Mouse (Mus musculus): ENCODE measurements around the gene Sst.

GRCm38 (mm10) chr16:23931275-23931674, 40.5 kb upstream of the Sst start:
- no peak for TF ChIP-seq E2F4 (IDR thresholded peaks at IDR 0.05; ENCODE audit: insufficient read depth)
- TF ChIP-seq POLR2A (IDR thresholded peaks at IDR 0.05; ENCODE audit: insufficient read length, low read depth) = no peak
- TF ChIP-seq TCF12 (IDR thresholded peaks at IDR 0.05; ENCODE audit: insufficient read depth, poor library complexity, severe bottlenecking) = no peak
- no peak for TF ChIP-seq POLR2AphosphoS2 (IDR thresholded peaks at IDR 0.05; ENCODE audit: insufficient read length, low read depth)
- TF ChIP-seq MYOG (IDR thresholded peaks at IDR 0.05; ENCODE audit: control insufficient read depth in 1 of 3, insufficient read depth in 1 of 3, insufficient read length in 2 of 3, low read depth in 2 of 3) = no peak
- no peak for TF ChIP-seq CEBPB (IDR thresholded peaks at IDR 0.05; ENCODE audit: insufficient read depth, poor library complexity, severe bottlenecking)
- TF ChIP-seq USF1 (IDR thresholded peaks at IDR 0.05; ENCODE audit: low read depth) = no peak
